Mouse (Mus musculus): ENCODE measurements at regions not wholly inside any gene's neighbourhood (a gene's known extent, or its start where the extent isn't known, plus 50 kb on each side); places are given as distances from the start of the nearest gene placed in this dataset.

DNA sequence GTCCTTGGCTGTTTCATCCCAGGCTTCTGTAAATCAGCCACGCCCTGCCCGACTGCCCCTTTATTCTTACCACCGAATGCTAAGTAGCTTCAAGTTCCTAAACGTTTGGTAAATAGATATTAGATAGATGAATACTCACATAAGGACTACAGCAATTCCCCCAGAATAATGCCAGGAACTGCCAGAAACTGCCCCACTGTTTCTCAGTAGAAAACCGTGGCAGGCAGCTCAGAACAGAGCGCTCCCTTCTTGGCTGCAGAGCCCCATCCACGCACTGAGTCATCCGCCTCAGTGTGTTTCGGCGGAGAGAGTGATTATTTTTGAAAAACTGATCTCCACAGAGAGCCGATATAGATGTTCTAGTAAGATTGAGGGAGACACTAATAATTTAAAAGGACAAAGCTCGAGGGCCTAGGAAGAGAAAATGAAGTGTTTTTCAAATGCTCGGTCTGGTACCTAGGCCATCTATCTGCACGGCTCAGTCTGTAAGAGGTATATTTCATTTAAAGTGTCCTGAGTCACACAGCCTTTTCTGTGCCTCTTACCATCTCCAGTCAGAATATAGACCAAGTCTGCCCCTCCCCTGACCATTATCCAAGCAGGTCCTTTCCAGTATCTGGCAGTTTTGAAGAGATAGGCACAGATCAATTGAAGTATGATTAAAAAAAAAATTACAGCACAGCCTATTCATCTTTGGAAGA, 94.4 kb upstream of the Gm47985 start:
- WGBS = 96% methylated on average over 14 of the region's 14 CpGs
- TF ChIP-seq POLR2A (IDR thresholded peaks at IDR 0.05; ENCODE audit: control insufficient read depth, extremely low read depth, insufficient read depth, low read length, poor library complexity) (no peak), CTCF (IDR thresholded peaks at IDR 0.05; ENCODE audit: borderline replicate concordance, control insufficient read depth, extremely low read depth, insufficient read depth, low read length, poor library complexity) (no peak)
- Histone ChIP-seq H3K27me3 (ENCODE audit: control insufficient read depth, insufficient read depth, low read length) (no peaks in the 10 kb centered on the region), H3K4me3 (ENCODE audit: control insufficient read depth, insufficient read depth, low read length) (no peak overlapping the region), H3K27ac (ENCODE audit: control insufficient read depth, insufficient read depth, low read length) (no peak overlapping the region), H3K4me1 (replicated peaks; ENCODE audit: control insufficient read depth, insufficient read depth, low read length) (no peaks in the 10 kb centered on the region), H3K36me3 (ENCODE audit: control insufficient read depth, insufficient read depth, low read length) (no peaks in the 10 kb centered on the region)
- DNase-seq = no peak

DNA sequence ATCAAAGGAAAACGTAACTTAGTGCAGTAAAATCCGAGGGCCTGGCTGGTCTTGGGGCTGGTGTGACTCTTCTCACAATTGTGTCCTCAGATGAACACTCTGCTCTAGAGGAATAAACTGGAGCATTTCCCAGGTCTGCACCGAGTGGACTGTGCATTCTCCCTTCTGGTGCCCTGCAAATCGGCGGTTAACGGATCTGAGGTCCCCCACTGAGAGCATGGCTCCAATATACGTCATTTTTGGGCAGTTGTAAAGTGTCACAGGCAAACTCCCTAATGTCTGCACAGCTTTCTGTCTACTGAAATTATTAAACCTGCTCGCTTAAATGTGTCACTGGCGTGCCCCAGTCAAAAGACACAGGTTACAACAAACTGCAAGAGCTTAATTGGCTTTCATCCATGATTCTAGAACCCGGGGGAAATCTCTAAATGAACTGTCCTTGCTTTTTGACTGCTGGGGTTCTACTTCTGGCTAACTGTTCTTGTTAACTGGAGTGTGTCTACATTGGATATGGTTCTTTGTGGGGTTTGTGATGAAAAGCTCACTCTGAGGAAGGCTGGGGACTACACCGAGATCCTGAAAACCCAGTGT, 93.7 kb upstream of the Gm47985 start:
- H3K36me3 ChIP-seq (ENCODE audit: control insufficient read depth, insufficient read depth, low read length) = no peaks in the 10 kb centered on the region
- H3K27me3 ChIP-seq (ENCODE audit: control insufficient read depth, insufficient read depth, low read length) = no peaks in the 10 kb centered on the region
- no peak overlapping the region for H3K27ac ChIP-seq (ENCODE audit: control insufficient read depth, insufficient read depth, low read length)
- no peak overlapping the region for H3K4me3 ChIP-seq (ENCODE audit: control insufficient read depth, insufficient read depth, low read length)
- no peak for DNase-seq
- WGBS = 93% methylated on average over 11 of the region's 11 CpGs
- TF ChIP-seq POLR2A (IDR thresholded peaks at IDR 0.05; ENCODE audit: control insufficient read depth, extremely low read depth, insufficient read depth, low read length, poor library complexity) (no peak), CTCF (IDR thresholded peaks at IDR 0.05; ENCODE audit: borderline replicate concordance, control insufficient read depth, extremely low read depth, insufficient read depth, low read length, poor library complexity) (no peak)
- no peaks in the 10 kb centered on the region for H3K4me1 ChIP-seq (replicated peaks; ENCODE audit: control insufficient read depth, insufficient read depth, low read length)

DNA sequence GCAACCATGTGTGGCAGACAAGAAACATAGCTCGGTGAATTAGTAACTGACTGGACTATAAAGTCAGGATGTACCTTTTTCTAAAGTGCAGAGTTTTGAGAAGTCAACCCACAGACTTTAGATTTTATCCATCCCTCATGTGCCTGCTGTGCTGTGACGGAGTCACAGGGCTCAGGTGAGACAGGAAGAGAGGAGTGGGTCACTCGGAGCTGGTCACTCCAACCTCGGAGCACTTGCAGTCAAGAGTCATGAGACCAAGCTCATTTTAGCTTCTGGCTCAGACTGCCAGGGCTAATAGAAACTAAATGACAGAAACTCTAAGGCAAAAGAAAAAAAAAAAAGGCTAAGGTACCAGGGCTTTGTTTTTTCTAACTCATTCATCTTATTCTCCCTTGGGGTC, 90.3 kb upstream of the Gm47985 start:
- Histone ChIP-seq H3K4me1 (replicated peaks; ENCODE audit: control insufficient read depth, insufficient read depth, low read length) (peaks cover 5% of the 10 kb centered on the region), H3K27me3 (ENCODE audit: control insufficient read depth, insufficient read depth, low read length) (no peaks in the 10 kb centered on the region), H3K27ac (ENCODE audit: control insufficient read depth, insufficient read depth, low read length) (no peak overlapping the region), H3K4me3 (ENCODE audit: control insufficient read depth, insufficient read depth, low read length) (no peak overlapping the region), H3K36me3 (ENCODE audit: control insufficient read depth, insufficient read depth, low read length) (no peaks in the 10 kb centered on the region)
- TF ChIP-seq POLR2A (IDR thresholded peaks at IDR 0.05; ENCODE audit: control insufficient read depth, extremely low read depth, insufficient read depth, low read length, poor library complexity) = no peak
- no peak for TF ChIP-seq CTCF (IDR thresholded peaks at IDR 0.05; ENCODE audit: borderline replicate concordance, control insufficient read depth, extremely low read depth, insufficient read depth, low read length, poor library complexity)
- DNase-seq = no peak
- WGBS = 80% methylated on average over 4 of the region's 4 CpGs

DNA sequence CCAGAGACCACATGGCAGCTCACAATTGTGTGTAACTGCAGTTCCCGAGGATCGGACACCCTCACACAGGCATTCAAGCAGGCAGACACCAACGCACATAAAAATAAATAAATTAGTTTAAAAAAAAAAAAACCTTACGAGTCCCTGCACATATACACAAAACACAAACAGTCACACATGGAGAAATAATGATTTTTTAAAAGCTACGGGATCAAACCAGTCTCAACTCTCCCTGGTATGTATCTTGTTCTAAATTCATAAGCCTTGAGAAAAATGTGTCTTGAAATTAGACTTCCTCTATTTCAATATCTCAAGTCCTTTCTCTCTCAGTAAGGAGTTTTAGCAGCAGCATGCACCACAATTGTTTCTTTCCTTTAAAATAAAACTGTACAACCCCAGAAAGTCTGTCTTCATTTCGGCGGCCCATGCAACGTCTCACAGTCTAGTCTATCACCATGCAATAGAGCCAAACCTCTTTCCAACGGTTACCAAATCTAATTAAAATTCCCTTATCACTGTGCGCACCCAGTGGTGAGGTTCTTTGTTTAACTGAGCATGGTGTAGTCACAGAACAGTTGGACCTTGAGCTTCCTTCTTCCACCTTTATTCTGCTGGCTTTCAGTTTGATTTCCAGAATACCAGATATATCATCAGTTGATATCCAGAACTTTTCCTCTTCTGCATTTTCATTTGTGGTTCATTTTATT, 86.8 kb upstream of the Gm47985 start:
- 40% methylated on average over 10 of the region's 10 CpGs for WGBS
- H3K27ac ChIP-seq (ENCODE audit: control insufficient read depth, insufficient read depth, low read length) = no peak overlapping the region
- no peak for TF ChIP-seq CTCF (IDR thresholded peaks at IDR 0.05; ENCODE audit: borderline replicate concordance, control insufficient read depth, extremely low read depth, insufficient read depth, low read length, poor library complexity)
- no peak for TF ChIP-seq POLR2A (IDR thresholded peaks at IDR 0.05; ENCODE audit: control insufficient read depth, extremely low read depth, insufficient read depth, low read length, poor library complexity)
- no peaks in the 10 kb centered on the region for H3K36me3 ChIP-seq (ENCODE audit: control insufficient read depth, insufficient read depth, low read length)
- no peak overlapping the region for H3K4me3 ChIP-seq (ENCODE audit: control insufficient read depth, insufficient read depth, low read length)
- DNase-seq = no peak
- H3K4me1 ChIP-seq (replicated peaks; ENCODE audit: control insufficient read depth, insufficient read depth, low read length) = peaks cover 7% of the 10 kb centered on the region
- H3K27me3 ChIP-seq (ENCODE audit: control insufficient read depth, insufficient read depth, low read length) = no peaks in the 10 kb centered on the region

DNA sequence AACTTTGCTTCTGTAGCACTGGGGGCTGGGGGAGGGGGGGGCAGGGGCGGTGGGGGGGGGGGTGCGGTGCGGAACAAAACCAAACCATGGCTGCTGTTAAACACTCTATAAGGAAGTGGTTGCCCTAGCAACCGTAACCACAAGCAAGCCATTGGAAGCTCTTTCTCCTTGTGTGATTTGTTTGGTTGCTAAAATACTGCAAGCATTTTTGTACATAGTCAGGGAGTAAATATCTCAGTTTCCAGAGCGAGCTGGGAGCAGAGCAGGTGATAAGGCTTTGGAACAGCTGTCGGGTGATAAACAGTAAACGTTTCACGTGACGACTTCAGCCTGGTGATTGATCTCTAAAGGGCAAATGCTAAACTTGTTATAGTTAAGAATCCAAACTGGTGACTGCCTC, 86.3 kb upstream of the Gm47985 start:
- TF ChIP-seq POLR2A (IDR thresholded peaks at IDR 0.05; ENCODE audit: control insufficient read depth, extremely low read depth, insufficient read depth, low read length, poor library complexity) (no peak), CTCF (IDR thresholded peaks at IDR 0.05; ENCODE audit: borderline replicate concordance, control insufficient read depth, extremely low read depth, insufficient read depth, low read length, poor library complexity) (no peak)
- H3K27ac ChIP-seq (ENCODE audit: control insufficient read depth, insufficient read depth, low read length) = no peak overlapping the region
- H3K4me3 ChIP-seq (ENCODE audit: control insufficient read depth, insufficient read depth, low read length) = no peak overlapping the region
- DNase-seq = peak; percentile 63
- no peaks in the 10 kb centered on the region for H3K27me3 ChIP-seq (ENCODE audit: control insufficient read depth, insufficient read depth, low read length)
- H3K4me1 ChIP-seq (replicated peaks; ENCODE audit: control insufficient read depth, insufficient read depth, low read length) = peaks cover 7% of the 10 kb centered on the region
- whole genome bisulfite sequencing = 3% methylated on average over 9 of the region's 9 CpGs
- no peaks in the 10 kb centered on the region for H3K36me3 ChIP-seq (ENCODE audit: control insufficient read depth, insufficient read depth, low read length)

DNA sequence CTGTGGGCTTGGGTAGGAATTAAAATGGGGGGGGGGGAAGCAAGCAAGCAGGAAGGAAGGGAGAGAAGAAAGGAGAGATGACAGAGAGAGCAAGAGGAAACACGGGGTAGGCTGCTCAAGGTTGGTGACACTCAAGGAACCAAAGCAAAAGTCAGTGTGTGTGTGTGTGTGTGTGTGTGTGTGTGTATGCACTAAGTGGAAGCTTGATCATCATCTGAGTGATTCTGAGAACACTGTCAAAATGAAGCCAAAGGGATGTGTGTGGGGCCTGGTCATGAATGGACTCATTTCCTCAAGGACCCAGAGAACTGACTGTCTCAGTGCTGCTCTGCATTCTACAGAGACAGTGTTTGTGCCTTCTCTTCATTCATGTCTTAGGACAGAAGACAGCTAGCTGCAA, 84.8 kb upstream of the Gm47985 start:
- no peak for TF ChIP-seq CTCF (IDR thresholded peaks at IDR 0.05; ENCODE audit: borderline replicate concordance, control insufficient read depth, extremely low read depth, insufficient read depth, low read length, poor library complexity)
- no peak for TF ChIP-seq POLR2A (IDR thresholded peaks at IDR 0.05; ENCODE audit: control insufficient read depth, extremely low read depth, insufficient read depth, low read length, poor library complexity)
- Histone ChIP-seq H3K4me1 (replicated peaks; ENCODE audit: control insufficient read depth, insufficient read depth, low read length) (peaks cover 7% of the 10 kb centered on the region), H3K27ac (ENCODE audit: control insufficient read depth, insufficient read depth, low read length) (no peak overlapping the region), H3K27me3 (ENCODE audit: control insufficient read depth, insufficient read depth, low read length) (no peaks in the 10 kb centered on the region), H3K4me3 (ENCODE audit: control insufficient read depth, insufficient read depth, low read length) (no peak overlapping the region), H3K36me3 (ENCODE audit: control insufficient read depth, insufficient read depth, low read length) (no peaks in the 10 kb centered on the region)
- 14% methylated on average over 1 of the region's 1 CpGs for WGBS
- no peak for DNase-seq
